Mouse (Mus musculus) heart, embryonic 16.5 days (tissue): ENCODE results near the gene Dock2. TPM values are rescaled to one million over a fixed set of nuclear protein-coding genes. Genes with fewer than 3 reads are reported as not detected.

ENCODE experiments used
- ATAC-seq: fragments of 200-750 bp; cut with Nextera tagmentation; replicated peaks from 2 replicates; pipeline ENCODE4 v1.8.0; 2017; ENCODE audit warnings: moderate number of reproducible peaks; ENCODE audit not compliant: insufficient read depth, low FRiP score; ENCODE audit errors: extremely low read depth
- H3K27ac ChIP-seq: fragments of 300-500 bp; sonication (generic); 2 replicates; pipeline ENCODE4 v1.5.1; 2014; ENCODE audit warnings: mild to moderate bottlenecking, low read length, control low read depth, moderate library complexity
- H3K27me3 ChIP-seq: fragments of 300-500 bp; sonication (generic); 2 replicates; pipeline ENCODE4 v1.6.1; 2014; ENCODE audit warnings: low read length, mixed read lengths; ENCODE audit not compliant: control insufficient read depth, insufficient read depth
- H3K36me3 ChIP-seq: fragments of 300-500 bp; sonication (generic); 2 replicates; pipeline ENCODE4 v1.6.1; 2014; ENCODE audit not compliant: control insufficient read depth, insufficient read depth
- H3K4me1 ChIP-seq: fragments of 300-500 bp; sonication (generic); 2 replicates; pipeline ENCODE4 v1.6.1; 2014; ENCODE audit warnings: low read length, mixed read lengths; ENCODE audit not compliant: control insufficient read depth, insufficient read depth
- H3K4me2 ChIP-seq: fragments of 300-500 bp; sonication (generic); 2 replicates; pipeline ENCODE4 v1.6.1; 2014; ENCODE audit warnings: low read depth, mild to moderate bottlenecking, control low read depth, low read length
- H3K4me3 ChIP-seq: fragments of 300-500 bp; sonication (generic); 2 replicates; pipeline ENCODE4 v1.5.1; 2014; ENCODE audit warnings: mild to moderate bottlenecking, control low read depth, low read length
- H3K9ac ChIP-seq: fragments of 300-500 bp; sonication (generic); 2 replicates; pipeline ENCODE4 v1.6.1; 2014; ENCODE audit warnings: low read length, control low read depth
- H3K9me3 ChIP-seq: fragments of 300-500 bp; sonication (generic); replicated peaks from 2 replicates; pipeline ENCODE4 v1.6.1; 2016; ENCODE audit warnings: low read length; ENCODE audit not compliant: control insufficient read depth
- WGBS: fragments of 180-500 bp; shearing (Covaris S2); extraction: QIAGEN DNeasy Blood & Tissue Kit; methylation state at CpG from one replicate; pipeline ENCODE4 v1.1.7; 2014; 5-methylcytosine and 5-hydroxymethylcytosine counted together
- polyA plus RNA-seq: library from polyadenylated mRNA; unstranded; fragments of >200 nt; fragmentation: Nextera tagmentation; extraction: Ambion mirVana; gene quantifications from 2 replicates; pipeline ENCODE4 v1.2.1, GENCODE M21; 2015

Dock2 gene
- polyA plus RNA-seq, 1 experiment from 2014 or later = 5.3 TPM

DNA sequence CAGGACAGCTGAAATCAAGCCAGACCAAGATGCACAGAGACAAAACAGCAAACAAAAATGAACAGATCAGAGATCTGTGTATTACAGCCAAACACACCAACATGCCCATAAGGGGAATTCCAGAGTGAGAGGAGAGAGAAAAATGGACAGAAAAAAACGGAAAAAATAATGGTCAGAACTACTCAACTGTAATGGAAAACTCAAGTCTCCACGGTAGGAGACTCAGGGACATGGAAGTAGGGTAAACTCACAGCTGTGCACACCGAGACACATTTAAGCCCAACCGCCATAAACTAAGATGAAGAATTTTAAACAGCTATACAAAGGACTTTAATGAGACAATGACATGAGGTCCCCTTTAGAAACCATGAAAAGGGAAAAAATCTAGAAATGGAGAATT is 24.1 kb downstream of the Dock2 start:
- no peaks in the 10 kb centered on the region for H3K27me3 ChIP-seq
- no peak overlapping the region for H3K4me3 ChIP-seq
- H3K9ac ChIP-seq = no peak overlapping the region
- H3K27ac ChIP-seq = no peak overlapping the region
- 78% methylated on average over 4 of the region's 4 CpGs for WGBS
- no peak overlapping the region for H3K4me2 ChIP-seq
- no peaks in the 10 kb centered on the region for H3K36me3 ChIP-seq
- H3K9me3 ChIP-seq = no peaks in the 10 kb centered on the region
- H3K4me1 ChIP-seq = no peaks in the 10 kb centered on the region
- no peak for ATAC-seq

DNA sequence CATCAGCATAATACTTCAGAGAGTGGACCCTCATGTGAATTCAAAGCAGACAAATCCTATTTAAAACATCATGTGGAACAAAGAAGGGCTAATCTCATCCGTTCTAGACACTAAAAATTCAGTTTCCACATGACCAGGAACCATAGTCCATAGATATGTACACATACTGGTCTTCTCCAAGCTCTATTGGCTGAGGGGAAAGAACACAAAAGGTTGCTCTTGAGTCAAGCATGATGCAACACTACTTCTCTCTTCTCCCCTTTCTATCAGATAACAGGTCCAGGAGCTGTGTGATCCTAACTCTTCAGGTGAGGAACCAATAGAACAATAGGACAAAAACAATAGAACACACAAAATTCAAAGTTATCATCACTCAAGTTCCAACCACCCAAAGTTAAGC is 42.6 kb downstream of the Dock2 start:
- Histone ChIP-seq H3K4me2 (no peak overlapping the region), H3K27ac (no peak overlapping the region), H3K4me1 (no peaks in the 10 kb centered on the region), H3K27me3 (no peaks in the 10 kb centered on the region), H3K4me3 (no peak overlapping the region), H3K9me3 (no peaks in the 10 kb centered on the region), H3K36me3 (no peaks in the 10 kb centered on the region), H3K9ac (no peak overlapping the region)
- ATAC-seq = no peak
- 53% methylated on average over 1 of the region's 1 CpGs for WGBS

DNA sequence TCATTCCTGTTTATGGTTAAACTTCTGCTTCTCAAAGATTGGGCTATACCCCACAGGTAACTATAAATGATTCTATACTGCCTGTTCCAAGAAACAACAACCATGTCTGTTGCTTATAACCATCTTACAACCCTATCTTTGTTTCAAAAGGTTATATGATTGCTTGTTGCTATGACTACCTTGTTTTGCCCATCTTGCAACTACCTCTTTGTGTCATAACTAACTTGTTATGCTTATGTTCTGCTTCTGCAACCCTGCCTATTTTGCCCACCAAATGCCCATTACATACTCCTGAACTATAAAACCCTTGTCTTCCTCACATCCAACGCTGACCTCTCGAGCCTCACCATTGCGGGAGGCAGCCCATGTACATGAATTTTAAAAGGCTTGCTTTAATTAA is 43.9 kb downstream of the Dock2 start:
- no peaks in the 10 kb centered on the region for H3K27me3 ChIP-seq
- H3K4me2 ChIP-seq = no peak overlapping the region
- no peaks in the 10 kb centered on the region for H3K36me3 ChIP-seq
- H3K27ac ChIP-seq = no peak overlapping the region
- 96% methylated on average over 3 of the region's 3 CpGs for WGBS
- H3K9me3 ChIP-seq = no peaks in the 10 kb centered on the region
- H3K4me1 ChIP-seq = no peaks in the 10 kb centered on the region
- H3K4me3 ChIP-seq = no peak overlapping the region
- no peak for ATAC-seq
- no peak overlapping the region for H3K9ac ChIP-seq

DNA sequence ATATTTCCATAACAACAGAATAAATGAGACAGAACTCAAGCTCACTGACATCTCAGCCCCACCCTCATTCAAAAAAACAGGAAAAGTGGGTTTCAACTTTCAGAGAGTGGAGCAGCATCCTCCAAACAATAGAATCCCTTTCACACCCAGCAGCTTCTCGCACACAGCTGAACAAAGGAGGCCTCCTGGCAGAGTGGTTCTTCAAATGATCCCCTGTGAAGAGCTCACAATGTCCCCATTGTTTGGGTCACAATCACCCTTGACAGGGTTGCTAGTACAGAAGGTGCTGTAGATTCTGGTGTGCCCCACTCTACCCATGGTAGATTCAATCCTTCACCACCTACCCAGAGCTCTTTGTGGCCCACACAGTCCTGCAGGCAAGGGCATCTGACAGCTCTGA is 44.7 kb downstream of the Dock2 start:
- ATAC-seq = no peak
- Histone ChIP-seq H3K9ac (no peak overlapping the region), H3K4me3 (no peak overlapping the region), H3K27me3 (no peaks in the 10 kb centered on the region), H3K4me1 (no peaks in the 10 kb centered on the region), H3K27ac (no peak overlapping the region), H3K36me3 (no peaks in the 10 kb centered on the region), H3K9me3 (no peaks in the 10 kb centered on the region), H3K4me2 (no peak overlapping the region)
- WGBS = 39% methylated on average over 1 of the region's 1 CpGs

DNA sequence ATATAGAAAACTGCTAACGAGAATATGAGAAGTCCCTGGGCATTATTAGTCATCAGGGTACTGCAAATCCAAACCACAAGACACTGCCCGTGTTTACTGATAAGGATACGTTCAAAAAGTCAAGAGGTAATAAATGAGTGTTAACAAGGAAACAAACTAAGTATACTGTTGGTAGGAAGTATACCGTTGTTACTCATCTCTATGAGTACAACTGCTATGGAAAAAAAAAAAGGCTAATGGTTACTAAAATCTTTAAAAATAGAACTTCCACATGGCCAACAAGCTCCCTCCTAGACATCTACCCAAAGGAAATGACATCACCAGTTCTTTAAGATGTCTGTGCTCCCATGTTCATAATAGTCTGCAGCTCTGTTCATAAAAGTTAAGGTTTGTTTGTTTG is 46.5 kb downstream of the Dock2 start:
- H3K4me2 ChIP-seq = no peak overlapping the region
- H3K4me1 ChIP-seq = no peaks in the 10 kb centered on the region
- H3K27me3 ChIP-seq = no peaks in the 10 kb centered on the region
- H3K36me3 ChIP-seq = no peaks in the 10 kb centered on the region
- WGBS = 65% methylated on average over 4 of the region's 4 CpGs
- ATAC-seq = no peak
- H3K27ac ChIP-seq = no peak overlapping the region
- no peaks in the 10 kb centered on the region for H3K9me3 ChIP-seq
- no peak overlapping the region for H3K4me3 ChIP-seq
- no peak overlapping the region for H3K9ac ChIP-seq

DNA sequence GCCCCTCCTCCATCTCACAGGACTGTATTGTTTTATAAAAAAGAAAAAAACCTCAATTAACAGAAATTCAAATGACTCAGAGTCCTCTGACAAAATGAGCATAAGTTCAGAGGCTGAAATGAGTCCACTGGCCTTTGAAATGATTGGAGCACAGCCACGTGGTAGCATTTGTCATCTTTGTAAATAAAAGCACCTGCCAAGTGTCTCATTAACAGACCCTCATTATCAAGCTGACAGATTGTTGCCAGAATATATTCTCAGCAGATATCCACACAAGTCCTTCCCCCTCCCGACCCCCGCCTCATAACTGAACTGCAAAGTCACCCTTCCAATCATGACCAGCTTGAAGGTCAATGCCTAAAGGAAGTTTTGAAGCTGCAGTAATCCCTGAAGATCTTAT is 49.7 kb downstream of the Dock2 start:
- Histone ChIP-seq H3K27me3 (no peaks in the 10 kb centered on the region), H3K4me2 (no peak overlapping the region), H3K4me1 (no peaks in the 10 kb centered on the region), H3K27ac (no peak overlapping the region), H3K4me3 (no peak overlapping the region), H3K9ac (no peak overlapping the region), H3K9me3 (no peaks in the 10 kb centered on the region), H3K36me3 (no peaks in the 10 kb centered on the region)
- 63% methylated on average over 3 of the region's 3 CpGs for WGBS
- ATAC-seq = no peak

DNA sequence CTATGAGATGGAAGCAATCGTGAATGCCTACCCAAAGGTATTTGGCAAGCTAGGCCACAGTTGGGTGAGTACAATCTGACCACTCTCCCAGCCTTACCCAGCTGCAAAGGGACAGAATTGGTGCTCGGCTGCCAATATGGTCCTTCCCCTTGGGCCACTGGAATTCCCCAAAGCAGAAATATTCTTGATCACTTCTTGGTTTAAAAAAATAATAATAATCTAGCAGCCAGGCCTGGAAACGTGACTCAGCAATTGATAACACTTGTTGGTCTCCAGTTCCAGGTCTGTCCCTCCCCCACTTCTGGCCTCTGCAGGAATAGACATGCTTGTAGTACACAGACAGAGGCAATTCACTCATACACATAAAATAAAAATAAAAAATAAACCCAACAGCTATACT is 56.2 kb downstream of the Dock2 start:
- Histone ChIP-seq H3K4me3 (no peak overlapping the region), H3K27me3 (no peaks in the 10 kb centered on the region), H3K4me1 (no peaks in the 10 kb centered on the region), H3K4me2 (no peak overlapping the region), H3K27ac (no peak overlapping the region), H3K9ac (no peak overlapping the region), H3K36me3 (no peaks in the 10 kb centered on the region), H3K9me3 (no peaks in the 10 kb centered on the region)
- WGBS = 57% methylated on average over 3 of the region's 3 CpGs
- ATAC-seq = no peak

DNA sequence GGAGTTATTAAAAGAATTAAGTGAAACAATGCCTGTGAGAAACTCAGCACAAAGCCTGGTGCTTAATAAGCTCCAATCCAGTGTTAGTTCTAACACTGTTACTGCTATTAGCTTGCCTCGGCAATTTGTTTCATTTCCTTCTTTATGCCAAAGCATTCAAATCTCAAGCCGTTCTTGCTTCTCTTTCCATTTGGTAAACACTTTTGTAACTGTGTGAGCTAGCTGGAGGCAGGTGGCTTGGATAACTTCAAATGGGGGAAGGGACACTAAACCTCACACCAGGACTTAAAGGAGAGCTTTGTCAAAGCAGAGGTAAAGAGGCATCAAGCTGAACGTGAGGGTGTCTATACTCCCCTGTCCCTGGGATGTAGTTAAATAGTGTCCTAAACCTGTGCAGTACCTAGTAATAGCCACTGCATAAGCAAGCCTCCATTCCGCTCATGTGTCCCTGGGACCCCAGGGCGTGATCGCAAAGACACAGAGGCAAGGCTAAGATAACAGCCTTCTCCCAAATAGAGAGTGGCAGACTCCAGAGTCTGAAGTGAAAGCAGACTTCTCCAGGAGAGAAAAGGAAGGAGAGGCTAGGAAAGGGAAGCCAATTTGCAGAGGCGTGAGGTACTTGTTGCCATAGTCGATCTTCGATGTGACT is 56.9 kb downstream of the Dock2 start:
- Histone ChIP-seq H3K27me3 (no peaks in the 10 kb centered on the region), H3K9me3 (no peaks in the 10 kb centered on the region), H3K27ac (no peak overlapping the region), H3K4me2 (no peak overlapping the region), H3K9ac (no peak overlapping the region), H3K36me3 (no peaks in the 10 kb centered on the region), H3K4me3 (no peak overlapping the region), H3K4me1 (no peaks in the 10 kb centered on the region)
- ATAC-seq = no peak
- WGBS = 73% methylated on average over 9 of the region's 9 CpGs

DNA sequence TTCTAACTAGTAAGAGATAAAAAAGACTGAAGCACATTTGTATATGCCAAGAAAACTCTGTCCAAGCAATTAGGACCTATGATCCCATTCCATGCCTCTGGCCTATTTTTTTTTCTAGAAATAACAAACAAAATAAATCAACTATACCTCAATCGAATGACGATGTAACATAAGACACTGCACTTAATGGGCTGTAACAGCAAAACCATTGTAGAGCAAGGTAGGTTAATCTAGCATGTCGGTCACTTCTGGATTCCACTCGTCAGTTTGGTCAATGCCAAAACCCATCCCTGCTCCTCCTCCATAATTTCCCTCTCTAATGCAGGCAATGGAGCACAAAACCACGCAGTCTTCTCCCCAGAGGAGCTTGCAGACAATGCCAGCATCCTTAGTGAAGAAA is 70.3 kb downstream of the Dock2 start:
- H3K4me1 ChIP-seq = no peaks in the 10 kb centered on the region
- H3K9ac ChIP-seq = no peak overlapping the region
- H3K4me2 ChIP-seq = no peak overlapping the region
- no peak overlapping the region for H3K4me3 ChIP-seq
- H3K27ac ChIP-seq = no peak overlapping the region
- H3K9me3 ChIP-seq = no peaks in the 10 kb centered on the region
- WGBS = 74% methylated on average over 5 of the region's 5 CpGs
- no peak for ATAC-seq
- H3K27me3 ChIP-seq = no peaks in the 10 kb centered on the region
- H3K36me3 ChIP-seq = no peaks in the 10 kb centered on the region
